Mouse (Mus musculus) heart, postnatal 4 days (tissue): ENCODE measurements around the gene Fam110c. TPM values are rescaled to one million over a fixed set of nuclear protein-coding genes. Genes with fewer than 3 reads are reported as not detected.
"Not testable (repeated sequence)": the region's sequence is repeated elsewhere in the genome, so short reads cannot be mapped to it uniquely, and the experiment has no call there.

ENCODE experiments used
- DNase-seq: peaks from one replicate; pipeline ENCODE4 v3.0.0; 2021
- total RNA-seq, 2 experiments: library from RNA; stranded (reverse); gene quantifications; 2 replicates each; pipeline ENCODE4 v1.2.3; 2021

The Fam110c gene
- under 1 TPM; 0.79 to 0.81 TPM for total RNA-seq

DNA sequence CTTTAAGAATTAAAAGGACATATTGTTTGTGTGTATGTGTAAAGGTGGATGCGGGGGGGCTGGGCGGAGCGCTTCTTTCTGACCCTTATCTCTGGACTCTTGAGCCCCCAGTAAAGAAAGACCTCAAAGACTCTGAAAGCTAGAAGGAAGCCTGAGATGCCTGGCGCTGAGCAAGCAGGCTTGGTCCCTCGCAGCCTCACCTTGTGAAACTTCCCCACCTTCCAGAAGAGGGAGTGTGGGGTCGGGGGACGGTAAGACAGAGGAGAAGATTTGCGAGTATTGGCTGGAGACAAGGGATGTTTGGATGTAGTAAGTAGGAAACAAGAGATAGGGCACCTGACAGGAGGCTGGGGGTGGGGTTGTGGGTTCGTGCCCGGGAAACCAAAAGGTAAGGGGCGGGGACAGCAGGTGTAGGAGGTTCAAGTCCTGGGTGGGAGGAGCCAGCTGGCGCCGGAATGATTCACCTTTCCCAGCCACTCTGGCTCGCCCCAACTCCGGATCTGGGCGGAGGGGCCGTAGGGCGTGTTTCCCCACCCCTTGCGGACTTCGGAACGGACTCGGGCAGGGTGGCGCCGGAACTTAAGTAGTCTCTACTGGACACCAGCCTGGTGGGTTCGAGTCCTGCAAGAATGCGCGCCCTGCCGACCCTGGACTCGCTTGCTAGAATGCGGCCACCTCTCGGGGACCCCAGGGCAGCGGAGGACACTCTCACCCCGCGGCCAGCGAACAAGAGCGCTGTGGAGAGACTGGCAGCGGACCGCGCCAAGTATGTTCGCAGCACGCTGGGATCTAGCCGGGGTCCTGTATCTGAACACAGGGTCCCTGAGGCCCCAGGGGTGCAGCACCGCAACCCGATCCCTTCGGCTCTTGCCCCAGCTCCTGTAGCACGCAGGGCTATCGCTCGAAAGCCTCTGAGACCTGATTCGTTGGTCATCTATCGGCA is at the start of gene Fam110c:
Gene Fam110c, plus strand, starts transcription at position 450 of the 943 bp plus-strand sequence.
- peak; percentile 25 for DNase-seq

DNA sequence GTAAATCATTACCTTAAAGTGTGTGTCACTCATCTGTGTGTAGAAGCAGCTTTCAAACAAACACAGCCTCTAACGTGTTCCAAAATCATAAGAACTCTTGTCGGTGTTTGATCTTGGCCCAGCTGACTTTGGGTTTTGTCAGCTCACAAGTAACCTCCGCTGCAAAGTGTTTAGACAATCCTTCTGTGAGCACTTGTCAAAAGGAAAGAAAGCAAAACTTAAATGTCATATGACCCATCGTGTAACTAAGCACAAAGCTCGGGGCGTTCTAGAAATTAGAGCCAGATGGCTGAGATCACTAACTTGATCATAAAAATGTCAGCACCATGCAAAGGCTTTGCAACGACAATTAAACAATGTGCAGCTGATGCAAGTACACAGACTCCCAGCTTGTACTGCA is 47.2 kb upstream of the Fam110c start:
- no peak for DNase-seq

DNA sequence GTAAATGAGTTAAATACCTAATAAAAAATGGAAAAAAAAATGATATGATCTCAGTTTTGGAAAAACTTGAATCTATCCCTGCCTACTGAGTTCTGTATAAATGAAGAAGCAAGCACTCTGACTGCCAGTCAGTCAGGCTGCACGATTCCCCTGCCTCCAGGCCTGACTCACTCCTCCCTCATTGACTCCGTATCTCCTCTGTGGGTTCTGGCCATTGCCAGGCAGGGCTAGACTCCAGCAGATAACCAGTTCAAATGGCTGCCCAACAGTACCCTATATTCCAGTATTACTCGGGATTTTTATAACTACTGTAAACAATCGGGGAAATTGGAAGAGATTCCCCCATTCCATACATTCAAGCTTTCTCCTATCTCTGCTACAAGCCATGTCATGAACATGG is 21.6 kb upstream of the Fam110c start:
- DNase-seq: no peak

DNA sequence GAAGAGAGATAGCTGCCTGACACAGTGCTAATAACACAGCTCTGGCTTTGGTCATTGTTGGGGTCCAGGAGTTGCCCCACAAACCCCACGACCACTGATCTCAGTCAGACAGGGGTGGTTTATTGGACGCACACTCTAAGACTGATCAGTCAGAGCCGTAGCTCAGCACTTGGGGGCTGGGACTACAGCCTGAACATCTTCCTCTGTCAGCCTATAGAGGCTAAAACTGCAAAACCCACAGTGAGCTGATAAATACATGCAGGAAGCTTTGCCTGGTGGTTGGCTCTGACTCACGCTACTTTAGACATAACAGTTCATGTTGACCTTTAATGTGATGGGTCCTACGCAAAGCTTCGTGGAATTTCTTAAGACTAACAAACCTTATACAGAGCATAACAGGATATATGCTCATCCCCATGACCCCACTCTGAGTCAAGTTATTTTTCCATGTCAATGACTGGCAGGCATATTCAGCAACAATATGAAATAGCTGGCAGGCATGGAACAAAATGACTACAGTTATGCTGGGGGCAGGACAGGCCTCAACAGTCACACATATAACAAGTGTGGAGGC is 17.3 kb upstream of the Fam110c start:
- no peak for DNase-seq

DNA sequence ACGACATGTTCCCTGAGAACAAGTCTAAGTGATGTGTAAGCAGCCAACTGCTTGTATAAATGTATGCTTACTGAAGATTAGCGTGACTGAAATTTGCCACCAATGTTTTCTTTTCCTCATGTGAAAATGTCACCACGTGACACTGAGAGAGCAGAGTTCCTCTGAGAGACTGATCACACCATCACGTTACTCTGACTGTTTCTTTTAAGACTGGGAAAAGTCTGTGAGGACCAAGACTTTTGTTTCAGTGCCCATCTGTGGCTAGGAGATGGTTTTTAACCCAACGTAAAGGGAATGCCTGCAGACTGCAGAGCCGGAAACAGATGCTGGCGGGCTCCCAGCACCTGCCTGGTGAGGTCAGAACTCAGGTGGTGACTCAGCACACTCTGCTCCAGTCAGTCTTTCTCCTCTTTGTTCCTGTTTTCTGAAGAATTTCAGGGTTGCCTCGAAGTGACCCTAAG is 14.2 kb upstream of the Fam110c start:
- DNase-seq: no peak

DNA sequence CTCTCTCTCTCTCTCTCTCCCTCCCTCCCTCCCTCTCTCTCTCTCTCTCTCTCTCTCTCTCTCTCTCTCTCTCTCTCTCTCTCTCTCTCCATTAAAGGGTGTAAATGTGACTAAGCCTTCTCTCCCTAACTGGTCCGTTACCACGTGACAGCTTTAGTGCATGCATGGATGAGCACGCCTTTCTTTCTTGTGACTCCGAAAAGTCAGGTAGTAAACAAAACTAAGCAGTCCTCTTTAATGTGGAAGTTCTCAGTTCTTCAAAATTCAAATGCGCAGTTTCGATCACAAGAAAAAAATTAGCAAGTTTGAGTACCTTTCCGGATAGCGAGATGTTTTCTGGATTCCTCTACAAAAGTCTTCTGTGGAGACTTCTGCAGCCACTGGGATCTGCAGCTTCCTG is 13.4 kb upstream of the Fam110c start:
- DNase-seq: no peak

DNA sequence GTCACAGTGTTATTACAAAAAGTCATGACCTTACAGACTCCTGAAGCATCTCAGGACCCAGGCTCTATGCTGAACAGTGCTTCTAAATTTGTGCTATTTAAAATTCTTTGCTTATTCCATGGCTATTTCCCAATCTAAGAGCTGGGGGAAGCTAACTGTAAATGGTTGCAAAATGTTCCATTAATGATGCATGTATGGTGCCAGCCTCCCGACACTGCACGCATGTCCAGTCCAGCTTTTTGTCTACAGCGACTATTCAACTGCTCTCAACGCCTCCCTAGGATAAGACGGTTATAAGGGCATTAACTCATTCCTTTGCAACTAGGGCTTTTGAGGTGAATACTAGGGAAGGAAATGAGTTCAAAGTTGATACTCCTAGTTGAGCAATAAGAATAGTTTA is 2.4 kb upstream of the Fam110c start:
- DNase-seq: no peak

DNA sequence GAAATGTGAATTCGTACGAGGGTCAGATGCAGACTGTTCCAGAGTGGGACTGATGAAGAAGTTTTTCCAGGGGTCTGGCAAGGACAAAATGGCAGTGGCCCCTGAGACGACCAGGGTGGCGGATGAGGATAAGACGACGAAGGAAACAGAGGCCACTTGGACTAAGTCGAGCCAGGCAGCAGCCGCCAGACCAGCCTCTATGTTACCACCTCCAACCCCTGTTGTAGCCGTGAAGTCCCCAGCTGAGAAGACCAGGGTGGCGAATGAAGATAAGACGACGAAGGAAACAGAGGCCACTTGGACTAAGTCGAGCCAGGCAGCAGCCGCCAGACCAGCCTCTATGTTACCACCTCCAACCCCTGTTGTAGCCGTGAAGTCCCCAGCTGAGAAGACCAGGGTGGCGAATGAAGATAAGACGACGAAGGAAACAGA is 710 bp downstream of the Fam110c start:
- DNase-seq: not testable (repeated sequence)

DNA sequence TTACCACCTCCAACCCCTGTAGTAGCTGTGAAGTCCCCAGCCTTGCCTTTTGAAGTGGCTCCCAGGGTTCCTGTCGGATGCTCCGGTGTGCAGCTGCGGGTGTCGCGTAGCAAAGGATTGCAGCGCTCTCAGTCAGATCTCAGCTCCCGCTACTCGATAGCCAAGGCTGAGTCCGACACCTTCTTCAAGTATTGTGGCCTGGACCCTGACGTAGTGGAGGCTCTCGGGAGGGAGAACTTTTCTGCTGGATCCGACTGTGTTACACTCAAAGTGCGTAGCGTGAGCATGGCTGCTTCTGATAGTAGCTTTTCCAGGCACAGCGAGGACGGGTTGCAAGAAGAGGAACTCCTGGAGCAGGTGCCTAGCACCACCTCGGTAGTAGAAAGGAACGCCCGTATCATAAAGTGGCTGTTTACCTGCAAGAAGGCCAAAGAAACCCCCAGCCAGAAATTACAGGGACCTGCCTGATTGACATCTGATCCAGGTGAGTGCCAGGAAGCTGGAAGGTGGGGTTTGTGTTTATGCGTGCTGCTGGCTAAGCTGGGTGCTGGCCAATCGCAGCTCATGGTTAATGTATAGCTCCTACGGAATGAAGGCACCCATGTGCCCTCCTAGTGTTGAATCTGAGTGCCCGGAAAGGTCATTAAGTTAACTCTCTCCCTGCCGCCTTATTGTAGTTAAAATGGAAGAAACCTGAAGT is 1.3 kb downstream of the Fam110c start:
- peak; percentile 12 for DNase-seq

DNA sequence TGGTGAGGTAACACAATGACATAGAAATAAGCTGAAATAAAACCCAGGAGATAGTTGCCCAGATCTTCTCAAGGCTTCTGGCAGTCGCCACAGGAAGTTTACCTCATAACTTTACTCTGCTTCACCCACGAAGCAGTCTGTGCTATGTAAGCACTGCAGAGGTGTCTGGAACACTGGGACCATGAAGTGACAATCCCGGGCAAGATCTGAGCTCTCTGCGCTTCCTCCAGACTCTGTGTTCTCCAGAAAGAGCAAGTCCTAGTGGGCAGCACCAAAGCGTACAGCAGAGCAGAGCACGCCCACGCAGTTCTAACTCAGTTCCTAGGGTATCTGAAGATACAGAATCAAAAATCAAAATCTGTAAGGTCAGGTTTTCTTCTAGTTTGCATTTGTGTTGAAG is 3.4 kb downstream of the Fam110c start:
- DNase-seq: no peak

DNA sequence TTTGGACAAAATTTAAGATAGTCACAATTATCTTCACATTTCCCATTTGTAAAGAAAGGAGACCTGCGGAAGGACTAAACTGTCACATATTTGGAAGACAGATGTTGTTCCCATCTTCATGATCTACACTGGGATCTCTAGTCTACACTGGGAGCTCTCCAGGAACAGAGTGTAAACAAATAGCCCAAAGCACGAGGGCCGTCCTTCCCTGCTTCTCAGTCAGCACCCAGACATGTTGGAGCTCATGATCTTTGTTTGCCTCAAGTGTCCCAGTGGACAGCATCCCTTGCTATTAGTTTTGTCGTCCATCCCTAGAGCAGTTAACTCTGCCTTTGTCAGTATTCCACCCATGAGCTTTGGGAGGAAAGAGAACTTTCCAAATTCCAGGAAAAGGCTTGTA is 4.4 kb downstream of the Fam110c start:
- no peak for DNase-seq

DNA sequence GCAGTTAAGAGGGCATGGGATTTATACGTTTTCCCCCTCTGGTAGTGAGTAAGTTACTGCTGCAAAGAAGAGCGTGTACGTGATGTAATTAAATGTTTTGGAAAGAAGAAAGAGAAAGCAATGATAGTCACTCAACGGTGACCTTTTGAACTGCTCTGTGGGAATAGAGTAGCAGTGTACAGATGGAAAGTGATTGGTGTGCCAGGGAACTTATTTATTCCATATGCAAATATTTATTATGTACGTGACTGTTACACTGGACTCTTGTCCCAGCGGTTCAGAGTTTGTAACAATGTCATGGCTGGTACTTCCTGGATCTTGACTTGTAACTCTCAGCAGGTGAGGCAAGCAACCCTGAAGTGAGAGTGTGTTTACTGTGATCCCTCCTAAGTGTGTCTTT is 6.7 kb downstream of the Fam110c start:
- no peak for DNase-seq

DNA sequence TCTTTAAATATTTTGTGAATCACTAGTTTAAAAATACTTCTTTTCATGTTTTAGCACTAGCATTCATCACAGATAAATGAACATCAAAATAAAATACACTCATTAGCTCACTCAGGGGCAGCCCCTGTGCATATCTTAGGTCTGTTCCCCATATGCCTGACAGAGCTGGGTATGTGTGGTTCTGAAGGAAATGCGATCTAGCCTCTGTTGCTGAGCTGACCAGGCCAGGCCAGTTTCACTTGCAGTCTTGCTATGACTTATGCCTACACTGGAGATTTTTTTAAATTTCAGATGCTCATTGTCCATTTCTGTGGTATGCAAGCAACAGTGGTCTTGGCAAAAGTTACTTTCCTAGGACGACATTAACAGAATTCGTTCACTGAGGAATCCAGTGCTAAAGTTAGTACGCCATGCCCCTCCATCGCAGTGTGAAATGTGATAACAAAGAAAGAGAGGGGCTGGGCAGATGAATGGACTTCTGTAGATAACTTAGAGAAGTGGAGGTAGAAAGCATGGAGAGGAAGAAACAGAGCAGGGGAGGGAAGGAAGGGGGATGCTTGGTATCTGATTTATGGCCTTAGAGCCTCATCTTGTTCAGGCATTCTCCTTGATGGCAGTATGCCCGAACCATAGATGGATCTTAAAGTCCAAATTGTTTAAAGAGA is 7.4 kb downstream of the Fam110c start:
- no peak for DNase-seq

DNA sequence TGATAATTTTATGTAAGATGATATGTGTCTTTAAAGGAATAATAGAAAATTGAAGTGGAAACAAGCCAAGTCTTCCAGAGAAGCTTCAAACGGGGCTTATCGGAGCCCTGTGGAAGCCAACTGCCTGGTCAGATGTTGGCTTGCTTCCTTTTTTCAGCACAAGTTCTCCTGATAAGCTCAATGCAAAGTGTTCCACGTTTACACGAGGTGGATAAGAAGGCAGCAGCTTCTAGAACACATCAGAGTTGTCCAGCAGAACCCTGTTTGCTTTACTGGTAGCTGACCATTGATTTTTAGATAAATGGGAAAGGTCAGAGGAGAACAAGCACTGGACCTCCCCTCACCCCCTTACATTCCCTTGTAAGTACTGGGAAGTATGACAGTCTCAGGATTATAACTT is 9.3 kb downstream of the Fam110c start:
- no peak for DNase-seq

DNA sequence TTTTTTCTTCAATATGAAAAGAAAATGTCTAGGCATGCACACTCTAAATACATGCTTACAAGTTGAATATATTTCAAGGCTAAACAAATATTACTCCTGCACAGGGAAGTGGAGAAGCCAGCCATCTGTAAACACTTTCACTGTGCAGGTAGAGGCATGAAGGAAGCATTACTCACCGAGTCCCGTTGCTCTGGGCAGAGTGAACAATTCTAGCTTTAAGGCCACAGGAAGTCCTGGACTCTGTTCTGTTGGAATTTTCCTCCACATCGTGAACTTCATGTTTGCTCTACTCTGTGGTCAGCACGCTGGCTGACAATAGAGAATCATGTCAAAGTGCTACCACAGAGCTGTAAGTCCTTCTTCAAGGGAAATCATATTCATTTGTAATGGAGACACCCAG is 9.7 kb downstream of the Fam110c start:
- no peak for DNase-seq

DNA sequence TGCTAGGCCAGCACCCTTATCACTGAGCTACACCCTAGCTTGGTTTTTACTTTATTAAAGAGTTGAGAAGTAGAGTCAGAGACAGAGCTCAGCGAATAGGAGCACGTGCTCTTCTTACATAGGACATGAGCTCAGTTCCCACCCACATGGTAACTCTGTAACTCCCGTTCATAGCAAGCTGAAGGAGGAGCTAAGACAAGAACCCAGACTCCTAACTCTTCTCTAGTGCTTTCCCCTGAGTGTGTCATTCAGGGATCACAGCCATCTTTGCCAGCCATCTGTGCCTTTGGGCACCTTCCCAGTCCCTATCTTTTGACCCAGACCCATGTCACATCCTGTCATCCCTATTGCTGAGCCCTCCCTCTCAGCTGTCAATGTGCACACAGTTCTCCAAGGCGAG is 13.4 kb downstream of the Fam110c start:
- no peak for DNase-seq

DNA sequence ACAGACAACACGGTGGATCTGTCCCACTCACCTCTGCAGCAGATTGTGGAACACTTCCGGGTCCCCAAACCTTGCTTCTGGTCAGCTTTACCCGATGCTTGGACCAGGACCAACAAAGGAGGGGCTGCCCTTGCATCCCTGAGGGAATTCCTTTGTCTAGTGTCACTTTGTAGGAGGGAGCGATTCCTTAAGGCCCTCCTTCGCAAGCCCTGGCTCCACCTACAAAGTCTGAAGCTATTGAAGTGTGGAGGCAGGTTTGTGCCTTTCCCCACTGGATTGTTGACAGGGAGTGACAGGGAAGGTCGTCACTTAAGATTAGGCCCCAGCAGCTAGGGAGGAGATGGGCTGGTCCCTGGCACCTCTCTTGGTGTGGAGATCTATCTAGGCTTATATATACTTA is 16.7 kb downstream of the Fam110c start:
- DNase-seq: no peak

DNA sequence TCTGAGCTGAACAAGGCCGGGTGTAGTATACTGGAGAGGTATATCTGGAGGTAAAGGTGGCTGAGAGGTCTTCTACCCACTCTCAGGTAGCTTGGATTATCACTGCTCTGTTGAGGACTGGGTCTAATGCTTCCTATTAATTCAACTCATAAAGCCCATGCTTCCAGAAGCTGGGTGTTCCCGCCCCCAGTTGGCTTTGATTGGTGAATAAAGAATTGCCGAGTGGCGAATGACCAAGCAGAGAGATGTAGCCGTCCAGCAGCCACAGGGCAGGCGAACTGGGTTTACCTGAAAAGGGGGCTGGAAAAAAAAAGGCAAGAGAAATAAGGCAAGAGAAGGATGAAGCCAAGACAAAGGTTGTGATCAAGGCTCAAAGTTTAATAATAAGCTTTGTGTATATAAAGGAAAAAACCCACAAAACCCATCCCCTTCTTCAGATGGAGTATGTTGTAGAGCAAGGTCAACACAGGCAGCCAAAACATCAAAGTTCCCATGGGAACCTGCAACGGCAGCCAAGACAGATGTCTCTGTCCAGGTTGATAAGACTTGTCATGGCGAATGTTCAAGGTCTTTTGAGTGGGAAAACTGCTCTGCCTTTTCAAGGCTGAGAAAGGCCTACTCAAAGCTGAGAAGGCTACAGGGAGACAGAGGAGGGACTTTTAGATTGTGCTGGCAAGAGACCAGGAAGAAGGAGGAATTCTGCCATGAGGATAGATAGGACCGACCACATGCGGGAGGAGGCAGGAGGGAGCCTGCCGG is 17.4 kb downstream of the Fam110c start:
- DNase-seq: peak; percentile 17

DNA sequence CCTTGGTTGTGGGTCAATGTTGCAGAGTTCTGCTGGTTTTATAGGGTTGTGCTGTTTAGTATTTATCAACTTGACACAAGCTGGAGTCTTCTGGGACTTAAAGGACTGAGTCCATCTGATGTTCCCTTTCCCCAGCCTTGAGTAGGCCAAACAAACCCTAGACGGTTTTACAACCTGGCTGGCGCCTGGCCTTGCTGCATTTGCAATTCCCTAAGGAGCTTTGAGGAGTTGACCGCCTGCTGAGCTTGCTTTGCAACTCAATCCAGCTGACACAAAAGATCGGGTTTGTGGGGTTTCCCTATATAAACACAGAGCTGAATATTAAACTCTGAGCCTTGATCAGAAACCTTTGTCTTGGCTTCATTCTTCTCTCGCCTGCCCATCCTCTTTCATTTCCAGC is 18.8 kb downstream of the Fam110c start:
- no peak for DNase-seq

DNA sequence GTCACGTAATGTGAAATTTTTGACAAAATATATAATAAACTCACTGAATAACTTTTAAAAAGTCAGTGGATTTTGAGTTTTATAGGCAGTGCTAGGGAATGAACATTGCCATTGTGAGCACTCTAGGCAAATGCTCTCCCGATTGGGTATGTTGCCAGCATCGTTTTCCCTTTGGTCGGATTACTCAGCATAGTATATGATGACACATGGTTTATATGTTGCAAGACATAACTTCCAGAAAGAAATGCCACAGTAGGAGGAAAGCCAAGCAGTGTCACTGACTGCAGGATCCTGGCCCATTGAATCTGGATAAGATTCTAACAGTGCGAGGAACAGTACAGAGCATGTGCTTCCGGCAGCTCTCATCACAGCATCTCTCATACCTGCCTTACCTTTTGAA is 23.5 kb downstream of the Fam110c start:
- DNase-seq: no peak

DNA sequence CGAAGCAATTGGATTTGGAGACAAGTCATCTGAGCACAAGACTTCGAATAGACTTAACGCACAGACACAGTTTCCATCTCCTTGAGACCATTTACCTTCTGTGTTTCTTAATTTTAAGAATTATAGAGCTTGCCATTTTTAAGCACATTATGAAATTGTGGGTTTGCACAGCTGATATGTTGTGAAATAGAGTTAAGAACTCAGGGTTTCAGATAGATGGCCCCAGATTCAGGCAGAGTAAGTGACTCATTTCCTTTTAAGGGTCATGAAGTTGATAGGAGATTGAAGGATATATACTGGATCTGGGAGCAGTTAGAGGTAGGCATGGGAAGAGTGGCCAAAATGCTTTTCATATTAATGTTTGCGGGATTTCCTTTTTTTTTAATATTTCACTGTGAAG is 27.5 kb downstream of the Fam110c start:
- DNase-seq: no peak

DNA sequence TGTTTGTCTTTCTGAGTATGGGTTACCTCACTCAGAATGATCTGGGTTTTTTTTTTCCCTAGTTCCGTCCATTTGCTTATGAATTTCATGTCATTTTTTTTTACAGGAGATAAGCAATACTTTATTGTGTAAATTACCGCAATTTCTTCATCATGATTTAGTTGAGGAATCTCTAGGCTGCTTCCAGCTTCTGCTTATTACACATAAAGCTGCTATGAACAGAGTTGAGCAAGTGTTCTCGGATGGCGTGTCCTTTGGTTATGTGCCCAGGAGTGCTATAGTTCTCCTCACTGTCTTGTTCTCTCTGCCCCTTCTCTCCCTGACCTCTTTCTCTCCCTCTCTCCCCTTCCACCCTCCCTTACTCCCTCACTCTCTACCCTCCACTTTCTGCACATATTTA is 28.2 kb downstream of the Fam110c start:
- DNase-seq: no peak
